Mouse (Mus musculus): ENCODE data around the gene Cend1.

The Cend1 gene

GRCm38 (mm10) chr7:141443081-141443821 lies 14.0 kb upstream of the Cend1 start:
- peak in 1 of 2 experiments; percentile 52 for DNase-seq (ENCODE audit: low spot score in 2 of 2)

- no peak for DNase-seq (ENCODE audit: low spot score in 2 of 2)
These were observed 12.9 kb upstream of the Cend1 start for GRCm38 (mm10) chr7:141442199-141442598.

- no peak for DNase-seq (ENCODE audit: low spot score in 2 of 2)
These were observed 12.2 kb upstream of the Cend1 start for GRCm38 (mm10) chr7:141441460-141441859.

- no peak for DNase-seq (ENCODE audit: low spot score in 2 of 2)
These were observed 11.3 kb upstream of the Cend1 start for GRCm38 (mm10) chr7:141440613-141441012.

- no peak for DNase-seq (ENCODE audit: low spot score in 2 of 2)
These were observed 10.5 kb upstream of the Cend1 start for GRCm38 (mm10) chr7:141439811-141440210.

GRCm38 (mm10) chr7:141439140-141439679 lies 9.9 kb upstream of the Cend1 start:
- DNase-seq (ENCODE audit: low spot score in 2 of 2): no peak

GRCm38 (mm10) chr7:141438201-141438968 lies 9.1 kb upstream of the Cend1 start:
- no peak for DNase-seq (ENCODE audit: low spot score in 2 of 2)

GRCm38 (mm10) chr7:141437178-141438120 lies 8.2 kb upstream of the Cend1 start, which contains the start of gene Slc25a22:
Gene Slc25a22, minus strand, starts transcription at chr7:141437892.
- peak; percentile 79 to 86 for DNase-seq (ENCODE audit: low spot score in 2 of 2)

- DNase-seq (ENCODE audit: low spot score in 2 of 2): no peak
These were observed 7.2 kb upstream of the Cend1 start for GRCm38 (mm10) chr7:141436523-141436892.

- no peak for DNase-seq (ENCODE audit: low spot score in 2 of 2)
These were observed 6.7 kb upstream of the Cend1 start for GRCm38 (mm10) chr7:141435856-141436522.

GRCm38 (mm10) chr7:141435129-141435855 lies 6.0 kb upstream of the Cend1 start:
- DNase-seq (ENCODE audit: low spot score in 2 of 2): no peak

GRCm38 (mm10) chr7:141434464-141434863 lies 5.2 kb upstream of the Cend1 start:
- no peak for DNase-seq (ENCODE audit: low spot score in 2 of 2)

- no peak for DNase-seq (ENCODE audit: low spot score in 2 of 2)
These were observed 4.5 kb upstream of the Cend1 start for GRCm38 (mm10) chr7:141433517-141434400.

GRCm38 (mm10) chr7:141432741-141433516 lies 3.6 kb upstream of the Cend1 start:
- no peak for DNase-seq (ENCODE audit: low spot score in 2 of 2)

GRCm38 (mm10) chr7:141432186-141432611 lies 2.9 kb upstream of the Cend1 start:
- DNase-seq (ENCODE audit: low spot score in 2 of 2): no peak

- no peak for DNase-seq (ENCODE audit: low spot score in 2 of 2)
These were observed 2.3 kb upstream of the Cend1 start for GRCm38 (mm10) chr7:141431434-141432185.

- no peak for DNase-seq (ENCODE audit: low spot score in 2 of 2)
These were observed 1.4 kb upstream of the Cend1 start for GRCm38 (mm10) chr7:141430585-141431240.

All from urinary bladder, postnatal 4 days (tissue).